ENCODE assay signal across 9 mouse cellular contexts in the genomic region with DNA sequence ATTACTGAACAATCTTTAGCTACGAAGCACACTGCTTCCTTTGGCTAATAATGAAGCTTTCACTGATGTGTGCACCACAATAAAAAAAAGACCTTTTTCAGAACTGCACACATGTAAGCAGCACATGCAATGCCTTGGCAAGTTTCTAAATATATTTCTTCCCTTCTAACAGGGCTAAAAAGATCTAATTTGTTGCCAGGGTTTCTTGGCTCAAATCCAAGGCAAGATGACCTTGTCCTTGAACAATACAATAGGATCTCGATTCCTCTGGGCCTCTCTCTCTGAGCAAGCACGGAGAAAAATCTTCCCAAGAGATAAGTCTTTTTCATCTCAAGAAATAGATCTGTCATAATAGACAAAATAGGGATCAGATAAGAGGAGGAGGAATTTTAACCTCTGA.
A peak's percentile ranks its signal among the peaks of the same experiment; 100 is the strongest.
DNase-seq lines count a peak whose midpoint lies in the region; ATAC-seq and TF ChIP-seq lines count a peak whose summit lies in the region.
"Had no signal": no experiment of that assay in that cellular context is flagged by ENCODE, and none has a peak within 500 bp of the region (broad histone marks: within the 10 kb centered on the region; RNA-seq: fewer than 3 reads in every experiment).

No protein-coding gene starts in this region.

- no peak overlapping the region for H3K4me3 ChIP-seq in heart, adult 2 months
- no peak overlapping the region for H3K4me3 ChIP-seq in hindbrain, embryonic 15.5 days
- H3K4me3 ChIP-seq: limb, embryonic 12.5 days had no signal

- no peaks in the 10 kb centered on the region for H3K9me3 ChIP-seq in hindbrain, embryonic 15.5 days
- H3K9me3 ChIP-seq: limb, embryonic 12.5 days had no signal

- no peaks in the 10 kb centered on the region for H3K27me3 ChIP-seq in heart, adult 2 months (ENCODE audit: control insufficient read depth, insufficient read depth, low read length)
- no peaks in the 10 kb centered on the region for H3K27me3 ChIP-seq in hindbrain, embryonic 15.5 days
- H3K27me3 ChIP-seq: limb, embryonic 12.5 days had no signal

- H3K9ac ChIP-seq in heart, adult 2 months (ENCODE audit: low read depth, low read length) = no peak overlapping the region
- no peak overlapping the region for H3K9ac ChIP-seq in hindbrain, embryonic 15.5 days
- H3K9ac ChIP-seq: limb, embryonic 12.5 days had no signal

- no peak for TF ChIP-seq EP300 in heart, adult 2 months (IDR thresholded peaks at IDR 0.05; ENCODE audit: insufficient read depth, low read depth, low read length)

- DNase-seq in heart, adult 2 months = no peak
- DNase-seq in heart, postnatal 36 days = no peak
- DNase-seq in 416B (ENCODE audit: low read depth) = peak; percentile 44
- DNase-seq in adrenal gland, postnatal 10 days = peak; percentile 78
- DNase-seq in frontal cortex, postnatal 14 days (ENCODE audit: low spot score in 2 of 2) = no peak
- DNase-seq in gastrocnemius, postnatal 4 days (ENCODE audit: low spot score in 2 of 2) = no peak
- DNase-seq in right cerebral cortex, postnatal 36 days (ENCODE audit: low spot score in 2 of 2) = no peak

- H3K4me2 ChIP-seq in hindbrain, embryonic 15.5 days = 0 out of 2 replicates have a peak overlapping the region, but pooled peaks have one; percentile 13
- H3K4me2 ChIP-seq: limb, embryonic 12.5 days had no signal

- TF ChIP-seq POLR2A in heart, adult 2 months (IDR thresholded peaks at IDR 0.05; ENCODE audit: insufficient read depth, low read depth, low read length) = no peak

- no peak for TF ChIP-seq CTCF in heart, adult 2 months (IDR thresholded peaks at IDR 0.05)

- peak overlapping the region; percentile 50 for H3K27ac ChIP-seq in heart, adult 2 months
- peak overlapping the region; percentile 67 for H3K27ac ChIP-seq in hindbrain, embryonic 15.5 days (replicated peaks)
- H3K27ac ChIP-seq: limb, embryonic 12.5 days had no signal

- H3K36me3 ChIP-seq in heart, adult 2 months (ENCODE audit: control insufficient read depth, insufficient read depth, low read length) = peaks cover 25% of the 10 kb centered on the region
- no peaks in the 10 kb centered on the region for H3K36me3 ChIP-seq in hindbrain, embryonic 15.5 days
- H3K36me3 ChIP-seq: limb, embryonic 12.5 days had no signal

- intact Hi-C loops in heart, adult 2 months (cut with DNase I) = no loop called here
- intact Hi-C loops in heart, postnatal 36 days (cut with DNase I) = no loop called here

- H3K79me2 ChIP-seq in heart, adult 2 months (replicated peaks; ENCODE audit: control insufficient read depth, insufficient read depth, low read length) = peaks cover 5% of the 10 kb centered on the region

- WGBS in heart, adult 2 months = 16% methylated on average over 3 of the region's 3 CpGs
- 12% methylated on average over 3 of the region's 3 CpGs for WGBS in hindbrain, embryonic 15.5 days

- H3K4me1 ChIP-seq in heart, adult 2 months (ENCODE audit: control insufficient read depth, insufficient read depth, low read length) = peaks cover 15% of the 10 kb centered on the region
- H3K4me1 ChIP-seq in hindbrain, embryonic 15.5 days (replicated peaks) = peaks cover 37% of the 10 kb centered on the region
- H3K4me1 ChIP-seq: limb, embryonic 12.5 days had no signal

- ATAC-seq in hindbrain, embryonic 15.5 days (ENCODE audit: low FRiP score, low read depth) = no peak

Comparison
In these comparisons a context has a peak if more than half of its experiments do, and no peak if none do; other contexts are left out.
1. DNase-seq: peak in 416B (single experiment) and adrenal gland, postnatal 10 days (single experiment); none in heart, adult 2 months (0 of 2), heart, postnatal 36 days (0 of 2), frontal cortex, postnatal 14 days (0 of 2), gastrocnemius, postnatal 4 days (0 of 2) and right cerebral cortex, postnatal 36 days (0 of 2).